ENCODE assay signal across 19 mouse cellular contexts in genomic region chr11:7198006-7198405, GRCm38 (mm10). TPM values are rescaled to one million over a fixed set of nuclear protein-coding genes. Genes with fewer than 3 reads are reported as not detected.
DNase-seq lines count a peak whose midpoint lies in the region; ATAC-seq and TF ChIP-seq lines count a peak whose summit lies in the region.
"Had no signal": no experiment of that assay in that cellular context is flagged by ENCODE, and none has a peak within 500 bp of the region (broad histone marks: within the 10 kb centered on the region; RNA-seq: fewer than 3 reads in every experiment).

No protein-coding gene starts in this region.

- no peak for ATAC-seq in hindbrain, embryonic 14.5 days (ENCODE audit: low FRiP score)
- peak; percentile 14; the same call in 1 of the 2 replicates for ATAC-seq in midbrain, embryonic 11.5 days (ENCODE audit: low FRiP score)
- ATAC-seq in midbrain, postnatal 0 days (ENCODE audit: low FRiP score) = no peak
- ATAC-seq in liver, embryonic 16.5 days (ENCODE audit: low read depth) = no peak

- H3K4me1 ChIP-seq in hindbrain, embryonic 10.5 days (replicated peaks) = peaks cover 12% of the 10 kb centered on the region
- H3K4me1 ChIP-seq in hindbrain, embryonic 14.5 days (replicated peaks; ENCODE audit: control insufficient read depth, insufficient read depth, low read length) = no peaks in the 10 kb centered on the region
- H3K4me1 ChIP-seq in midbrain, embryonic 11.5 days (ENCODE audit: control insufficient read depth, insufficient read depth, low read length) = peaks cover 9% of the 10 kb centered on the region
- H3K4me1 ChIP-seq in midbrain, postnatal 0 days (ENCODE audit: insufficient read depth, low read length) = no peaks in the 10 kb centered on the region; the same call in 1 of the 2 replicates
- H3K4me1 ChIP-seq in liver, embryonic 16.5 days (ENCODE audit: control insufficient read depth, low read depth, low read length) = no peaks in the 10 kb centered on the region; the same call in none of the 2 replicates
- H3K4me1 ChIP-seq: hindbrain, embryonic 12.5 days had no signal

- H3K9me3 ChIP-seq in hindbrain, embryonic 10.5 days = no peaks in the 10 kb centered on the region
- no peaks in the 10 kb centered on the region for H3K9me3 ChIP-seq in hindbrain, embryonic 14.5 days (ENCODE audit: control insufficient read depth, low read length)
- H3K9me3 ChIP-seq in midbrain, embryonic 11.5 days (ENCODE audit: control insufficient read depth, low read length) = no peaks in the 10 kb centered on the region
- H3K9me3 ChIP-seq in midbrain, postnatal 0 days (ENCODE audit: low read length) = no peaks in the 10 kb centered on the region
- no peaks in the 10 kb centered on the region for H3K9me3 ChIP-seq in liver, embryonic 16.5 days (replicated peaks; ENCODE audit: control insufficient read depth, low read length)
- H3K9me3 ChIP-seq: hindbrain, embryonic 12.5 days; stomach, embryonic 15.5 days had no signal

- no peak for DNase-seq in hindbrain, embryonic 10.5 days (ENCODE audit: low spot score)
- DNase-seq in hindbrain, embryonic 14.5 days (ENCODE audit: low spot score) = no peak
- no peak for DNase-seq in midbrain, embryonic 11.5 days (ENCODE audit: low spot score, missing footprints)
- DNase-seq in midbrain, postnatal 0 days (ENCODE audit: low spot score) = no peak
- peak; percentile 37 for DNase-seq in kidney, postnatal 10 days
- no peak for DNase-seq in cerebellum, postnatal 36 days
- no peak for DNase-seq in adrenal gland, adult (ENCODE audit: inconsistent age in 2 of 2, low spot score in 1 of 2)
- DNase-seq: adrenal gland, postnatal 14 days; cerebellum, postnatal 25 days; gastrocnemius, postnatal 14 days; thymus, postnatal 14 days had no signal

- 86% methylated on average over 19 of the region's 19 CpGs for WGBS in hindbrain, embryonic 10.5 days
- WGBS in hindbrain, embryonic 14.5 days = 92% methylated on average over 19 of the region's 19 CpGs
- WGBS in midbrain, embryonic 11.5 days = 87% methylated on average over 19 of the region's 19 CpGs
- WGBS in midbrain, postnatal 0 days = 87% methylated on average over 19 of the region's 19 CpGs
- WGBS in liver, embryonic 16.5 days (ENCODE audit: insufficient replicate concordance) = 67% methylated on average over 19 of the region's 19 CpGs

- H3K27me3 ChIP-seq in hindbrain, embryonic 10.5 days (ENCODE audit: insufficient read depth, poor library complexity, severe bottlenecking) = no peaks in the 10 kb centered on the region
- no peaks in the 10 kb centered on the region for H3K27me3 ChIP-seq in hindbrain, embryonic 14.5 days (ENCODE audit: control insufficient read depth, insufficient read depth, low read length)
- H3K27me3 ChIP-seq in midbrain, embryonic 11.5 days (ENCODE audit: control insufficient read depth, insufficient read depth, low read length) = no peaks in the 10 kb centered on the region; the same call in 1 of the 2 replicates
- peaks cover 4% of the 10 kb centered on the region; the same call in 1 of the 2 replicates for H3K27me3 ChIP-seq in midbrain, postnatal 0 days (ENCODE audit: insufficient read depth, low read length)
- H3K27me3 ChIP-seq in liver, embryonic 16.5 days (ENCODE audit: control insufficient read depth, insufficient read depth, low read depth, low read length) = no peaks in the 10 kb centered on the region
- H3K27me3 ChIP-seq: heart, embryonic 13.5 days; hindbrain, embryonic 12.5 days; stomach, embryonic 15.5 days had no signal

- H3K4me2 ChIP-seq in hindbrain, embryonic 14.5 days (replicated peaks) = no peak overlapping the region
- no peak overlapping the region for H3K4me2 ChIP-seq in midbrain, embryonic 11.5 days
- H3K4me2 ChIP-seq in midbrain, postnatal 0 days (ENCODE audit: low read depth, low read length, poor library complexity, severe bottlenecking) = no peak overlapping the region
- H3K4me2 ChIP-seq in liver, embryonic 16.5 days (ENCODE audit: low read depth, low read length) = peak overlapping the region; percentile 39; the same call in 1 of the 2 replicates
- H3K4me2 ChIP-seq: heart, embryonic 13.5 days; hindbrain, embryonic 12.5 days; stomach, embryonic 15.5 days had no signal

- peak overlapping the region; percentile 23 for H3K27ac ChIP-seq in hindbrain, embryonic 10.5 days
- H3K27ac ChIP-seq in hindbrain, embryonic 14.5 days = no peak overlapping the region
- H3K27ac ChIP-seq in midbrain, embryonic 11.5 days (ENCODE audit: low read depth, low read length) = no peak overlapping the region
- H3K27ac ChIP-seq in midbrain, postnatal 0 days (ENCODE audit: low read depth, low read length) = no peak overlapping the region
- H3K27ac ChIP-seq in liver, embryonic 16.5 days (ENCODE audit: low read length) = peak overlapping the region; percentile 67
- H3K27ac ChIP-seq: heart, embryonic 13.5 days; hindbrain, embryonic 12.5 days; left cerebral cortex, adult 2 months; stomach, embryonic 15.5 days had no signal

- TF ChIP-seq CTCF in midbrain, postnatal 0 days (IDR thresholded peaks at IDR 0.05) = no peak

- no peaks in the 10 kb centered on the region for H3K36me3 ChIP-seq in hindbrain, embryonic 10.5 days
- no peaks in the 10 kb centered on the region for H3K36me3 ChIP-seq in hindbrain, embryonic 14.5 days (replicated peaks; ENCODE audit: control insufficient read depth, insufficient read depth)
- H3K36me3 ChIP-seq in midbrain, embryonic 11.5 days (ENCODE audit: control insufficient read depth, insufficient read depth, low read length) = no peaks in the 10 kb centered on the region
- no peaks in the 10 kb centered on the region for H3K36me3 ChIP-seq in midbrain, postnatal 0 days (ENCODE audit: insufficient read depth, low read length)
- H3K36me3 ChIP-seq in liver, embryonic 16.5 days (ENCODE audit: control insufficient read depth, insufficient read depth) = no peaks in the 10 kb centered on the region
- H3K36me3 ChIP-seq: G1E; heart, embryonic 13.5 days; hindbrain, embryonic 12.5 days; stomach, embryonic 15.5 days had no signal

- H3K9ac ChIP-seq in hindbrain, embryonic 14.5 days = no peak overlapping the region
- no peak overlapping the region for H3K9ac ChIP-seq in midbrain, embryonic 11.5 days (ENCODE audit: low read length)
- no peak overlapping the region for H3K9ac ChIP-seq in midbrain, postnatal 0 days (replicated peaks; ENCODE audit: low read length, poor library complexity, severe bottlenecking)
- H3K9ac ChIP-seq in liver, embryonic 16.5 days (ENCODE audit: low read depth, low read length) = peak overlapping the region; percentile 48
- H3K9ac ChIP-seq: heart, embryonic 13.5 days; hindbrain, embryonic 12.5 days; stomach, embryonic 15.5 days had no signal

- H3K4me3 ChIP-seq in hindbrain, embryonic 10.5 days = no peak overlapping the region
- H3K4me3 ChIP-seq in hindbrain, embryonic 14.5 days (replicated peaks; ENCODE audit: low read length) = no peak overlapping the region
- no peak overlapping the region for H3K4me3 ChIP-seq in midbrain, embryonic 11.5 days (ENCODE audit: low read depth, low read length)
- H3K4me3 ChIP-seq in midbrain, postnatal 0 days (ENCODE audit: low read depth, low read length) = no peak overlapping the region
- H3K4me3 ChIP-seq in liver, embryonic 16.5 days (ENCODE audit: low read depth, low read length) = peak overlapping the region; percentile 47
- H3K4me3 ChIP-seq: heart, embryonic 13.5 days; hindbrain, embryonic 12.5 days; left cerebral cortex, adult 2 months; stomach, embryonic 15.5 days had no signal

RNA-seq across cellular contexts. Expression of gene Igfbp1, which starts 0.4 kb away (rescaled TPM):
- 0.16 TPM in 1 of 2 replicates, not detected in the other for polyA plus RNA-seq in hindbrain, embryonic 10.5 days (2016; fragmentation: Nextera tagmentation; extraction: Ambion mirVana)
- polyA plus RNA-seq in hindbrain, embryonic 14.5 days (2014; fragmentation: Nextera tagmentation; extraction: Ambion mirVana) = not detected in 2 replicates
- 0.10 and 0.14 TPM in 2 replicates for polyA plus RNA-seq in midbrain, embryonic 11.5 days (2014; fragmentation: Nextera tagmentation; extraction: Ambion mirVana)
- total RNA-seq in midbrain, postnatal 0 days (2014; rRNA removed) = not detected in 2 replicates
- polyA plus RNA-seq in midbrain, postnatal 0 days (2015; fragmentation: Nextera tagmentation; extraction: Ambion mirVana) = 0.11 TPM in 1 of 2 replicates, not detected in the other
- 339 and 343 TPM in 2 replicates for polyA plus RNA-seq in liver, embryonic 16.5 days (2015; fragmentation: Nextera tagmentation; extraction: Ambion mirVana)
- total RNA-seq: gastrocnemius, postnatal 14 days; left cerebral cortex, adult 2 months had no signal
- polyA plus RNA-seq: C2C12, G1E had no signal

RNA-seq across cellular contexts. Expression of gene Gm11985, which starts 9.6 kb away (rescaled TPM):
- polyA plus RNA-seq in hindbrain, embryonic 10.5 days (2016; fragmentation: Nextera tagmentation; extraction: Ambion mirVana) = not detected in 2 replicates
- polyA plus RNA-seq in hindbrain, embryonic 14.5 days (2014; fragmentation: Nextera tagmentation; extraction: Ambion mirVana) = not detected in 2 replicates
- not detected in 2 replicates for polyA plus RNA-seq in midbrain, embryonic 11.5 days (2014; fragmentation: Nextera tagmentation; extraction: Ambion mirVana)
- not detected in 2 replicates for total RNA-seq in midbrain, postnatal 0 days (2014; rRNA removed)
- polyA plus RNA-seq in midbrain, postnatal 0 days (2015; fragmentation: Nextera tagmentation; extraction: Ambion mirVana) = not detected in 2 replicates
- not detected in 2 replicates for polyA plus RNA-seq in liver, embryonic 16.5 days (2015; fragmentation: Nextera tagmentation; extraction: Ambion mirVana)
- total RNA-seq: adrenal gland, postnatal 14 days; gastrocnemius, postnatal 14 days; left cerebral cortex, adult 2 months had no signal
- polyA plus RNA-seq: C2C12; G1E; heart, embryonic 13.5 days; hindbrain, embryonic 12.5 days; large intestine, adult 2 months; stomach, embryonic 15.5 days had no signal

RNA-seq across cellular contexts. Expression of gene Igfbp3, which starts 15.7 kb away (rescaled TPM):
- 12.5 and 13.0 TPM in 2 replicates for polyA plus RNA-seq in hindbrain, embryonic 10.5 days (2016; fragmentation: Nextera tagmentation; extraction: Ambion mirVana)
- polyA plus RNA-seq in hindbrain, embryonic 14.5 days (2014; fragmentation: Nextera tagmentation; extraction: Ambion mirVana) = 19.7 and 22.3 TPM in 2 replicates
- polyA plus RNA-seq in midbrain, embryonic 11.5 days (2014; fragmentation: Nextera tagmentation; extraction: Ambion mirVana) = 6.2 and 8.2 TPM in 2 replicates
- total RNA-seq in midbrain, postnatal 0 days (2014; rRNA removed) = 33.6 and 38.0 TPM in 2 replicates
- 19.4 and 21.0 TPM in 2 replicates for polyA plus RNA-seq in midbrain, postnatal 0 days (2015; fragmentation: Nextera tagmentation; extraction: Ambion mirVana)
- 14.3 and 14.9 TPM in 2 replicates for polyA plus RNA-seq in liver, embryonic 16.5 days (2015; fragmentation: Nextera tagmentation; extraction: Ambion mirVana)
- polyA plus RNA-seq: G1E had no signal

Comparison
In these comparisons a context has a peak if more than half of its experiments do, and no peak if none do; other contexts are left out.
1. H3K27ac ChIP-seq: peak in hindbrain, embryonic 10.5 days (single experiment) and liver, embryonic 16.5 days (single experiment); none in hindbrain, embryonic 14.5 days (single experiment), midbrain, embryonic 11.5 days (single experiment) and midbrain, postnatal 0 days (single experiment).
2. RNA of gene Igfbp1, which starts 0.4 kb away (polyA plus RNA-seq): 339 to 343 TPM in liver, embryonic 16.5 days; 0.16 TPM in hindbrain, embryonic 10.5 days, 0.10 to 0.14 TPM in midbrain, embryonic 11.5 days, not detected in hindbrain, embryonic 14.5 days and 0.11 TPM in midbrain, postnatal 0 days; every median in the first group is over 100 times any median in the second.